Mouse (Mus musculus): Measurements from ENCODE around the gene Fam129c. TPM values are rescaled to one million over a fixed set of nuclear protein-coding genes. Genes with fewer than 3 reads are reported as not detected.
A peak's percentile ranks its signal among the peaks of the same experiment; 100 is the strongest.

Fam129c gene
- total RNA-seq, 2 experiments from 2014 or later = 7.9 to 8.0 TPM

DNA sequence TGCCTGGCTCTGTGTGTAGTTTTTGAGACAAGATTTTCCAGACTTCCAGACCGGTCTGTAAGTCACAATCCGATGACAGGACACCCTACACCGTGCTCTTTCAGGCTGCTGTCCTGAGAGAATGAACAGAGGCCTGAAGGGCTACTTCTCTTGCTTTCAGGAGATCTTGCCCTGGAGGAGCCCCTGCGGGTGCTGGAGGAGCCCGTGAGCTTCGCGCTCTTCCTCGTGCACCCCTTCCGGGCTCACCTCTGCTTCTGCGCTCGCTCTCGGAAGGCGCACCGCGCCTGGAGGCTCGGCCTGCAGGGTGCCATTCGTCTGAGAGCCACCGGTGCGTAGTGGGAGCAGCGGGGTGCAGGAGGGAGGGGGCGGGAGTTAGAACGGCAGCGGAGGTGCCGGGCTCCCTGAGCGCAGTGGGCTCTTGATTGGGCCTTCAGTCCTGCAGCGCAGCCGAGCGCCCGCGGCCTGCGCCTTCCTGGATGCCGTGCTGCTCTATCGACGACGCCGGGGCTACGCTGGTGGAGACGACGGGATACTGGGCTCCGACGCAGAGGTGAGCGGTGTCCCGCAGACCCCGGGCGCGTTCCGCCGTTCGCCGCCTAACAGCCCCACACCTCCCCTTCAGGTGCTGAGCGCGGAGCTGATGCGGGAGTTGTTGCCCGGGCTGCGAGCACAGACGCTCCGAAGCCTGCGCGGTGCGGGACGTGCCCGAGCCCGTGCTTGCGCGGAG, 4.7 kb downstream of the Fam129c start:
- intact Hi-C loops (cut with DNase I) = no loop called here

DNA sequence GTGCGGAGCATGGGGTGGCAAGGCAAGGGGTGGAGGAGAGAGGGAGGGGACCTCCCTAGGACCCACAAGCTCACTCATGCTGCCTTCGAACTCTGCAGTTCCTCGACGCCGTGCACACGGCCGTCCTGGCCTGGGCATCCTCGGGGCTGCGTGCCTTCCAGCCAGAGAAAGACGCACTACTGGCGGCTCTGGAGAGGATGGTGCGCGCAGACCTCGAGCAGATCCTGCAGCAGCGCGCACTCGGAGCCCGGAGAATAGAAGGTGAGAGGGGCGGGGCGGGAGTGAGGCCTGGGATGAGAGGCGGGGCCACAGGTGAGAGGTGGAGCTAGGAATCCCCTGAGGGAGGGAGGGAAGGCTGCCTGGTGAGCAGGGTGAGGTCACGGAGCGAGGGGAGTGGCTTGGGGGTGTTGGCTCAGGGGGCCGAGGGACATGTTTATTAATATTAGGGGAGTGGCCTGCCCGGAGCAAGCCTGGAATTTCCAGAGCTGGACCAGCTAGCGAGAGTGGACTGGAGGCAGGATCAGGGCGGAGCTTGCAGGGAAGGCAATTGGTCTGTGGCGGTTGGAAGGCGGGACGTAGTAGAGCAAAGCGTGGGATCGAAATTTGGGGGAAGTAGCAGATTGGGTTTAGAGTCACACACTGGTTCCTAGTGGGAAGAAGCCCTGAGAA, 5.4 kb downstream of the Fam129c start:
- intact Hi-C loops (cut with DNase I) = no loop called here
- no peak for DNase-seq

More for the DNA sequence above, 4.7 kb downstream of the Fam129c start:
- DNase-seq = no peak

DNA sequence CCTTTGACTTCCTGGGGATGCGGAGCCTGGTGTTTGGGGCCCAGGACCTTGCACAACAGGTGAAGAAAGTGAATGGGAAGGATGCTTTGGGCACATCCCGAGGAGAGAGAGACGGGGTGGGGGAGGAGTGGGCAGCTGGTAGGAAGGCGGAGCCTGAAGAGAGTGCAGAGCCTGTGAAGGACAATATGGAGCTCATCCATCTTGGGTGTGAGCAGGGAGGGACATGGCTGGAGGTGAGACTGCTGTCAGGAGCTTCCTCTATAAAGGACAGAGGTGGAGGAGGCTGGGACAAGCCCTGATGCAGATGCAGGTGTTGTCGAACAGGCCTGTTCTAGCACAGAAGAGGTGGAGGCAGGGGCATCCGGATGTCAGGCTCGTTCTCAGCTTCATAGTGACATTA, 6.6 kb downstream of the Fam129c start:
- intact Hi-C loops (cut with DNase I) = no loop called here
- DNase-seq = no peak

DNA sequence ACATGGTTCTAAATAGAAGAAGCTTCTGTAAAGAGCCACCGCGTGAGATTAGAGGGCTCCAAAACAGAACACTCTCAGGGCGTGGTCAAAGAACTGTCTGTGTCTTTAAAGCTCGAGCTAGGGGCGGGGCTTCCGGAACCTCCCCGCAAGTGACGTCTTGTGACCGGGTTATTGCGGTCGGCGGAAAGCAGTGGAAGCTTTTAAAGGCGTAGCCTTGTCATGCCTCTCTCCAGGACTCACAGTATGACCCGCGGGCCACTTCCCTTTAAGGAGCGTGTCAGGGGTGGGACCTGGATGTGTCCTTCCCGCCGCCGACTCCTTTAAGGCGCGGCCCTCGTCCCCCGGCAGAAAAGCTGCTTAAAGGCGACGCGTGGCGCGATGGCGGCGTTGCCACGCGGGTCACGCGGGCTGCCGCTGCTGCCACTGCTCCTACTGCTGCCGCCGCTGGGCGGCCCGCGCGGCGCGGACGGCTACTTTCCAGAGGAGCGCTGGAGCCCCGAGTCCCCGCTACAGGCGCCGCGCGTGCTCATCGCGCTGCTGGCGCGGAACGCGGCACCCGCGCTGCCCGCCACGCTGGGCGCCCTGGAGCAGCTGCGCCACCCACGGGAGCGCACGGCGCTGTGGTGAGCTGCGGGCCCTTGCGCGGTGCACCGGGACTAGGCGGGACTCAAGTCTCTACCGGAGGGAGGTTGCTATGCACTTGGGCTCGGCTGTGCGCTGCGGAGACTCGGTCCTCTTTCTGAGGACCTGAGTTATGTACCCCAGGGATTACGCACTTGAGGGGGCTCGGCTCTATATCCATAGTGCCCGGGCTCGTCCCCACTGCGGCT, 13.6 kb downstream of the Fam129c start, which contains the start of gene Colgalt1:
Colgalt1 (plus strand) TSS at position 177 of the 830 bp plus-strand sequence.
- intact Hi-C loops (cut with DNase I) = no loop called here

DNA sequence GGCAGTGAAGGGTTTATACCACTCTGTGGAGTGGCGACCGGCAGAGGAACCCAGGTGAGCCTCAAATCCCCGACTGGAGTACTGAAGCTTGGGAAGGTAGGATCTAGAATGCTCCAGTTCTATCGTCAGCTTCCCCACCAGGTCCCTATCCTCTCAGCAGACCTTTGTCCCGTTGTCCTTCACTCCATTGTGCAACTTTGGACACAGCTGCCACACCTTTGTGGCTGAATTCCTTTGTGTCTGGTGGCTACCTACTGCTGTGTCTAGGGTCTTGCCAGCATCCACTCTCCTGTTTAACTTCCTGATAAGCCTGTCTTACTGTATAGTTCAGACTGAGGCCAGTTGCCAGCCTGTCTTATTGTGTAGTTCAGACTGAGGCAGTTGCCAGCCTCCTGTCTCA, 14.7 kb downstream of the Fam129c start:
- intact Hi-C loops (cut with DNase I) = no loop called here
- DNase-seq = no peak

More for the DNA sequence above, 13.6 kb downstream of the Fam129c start, which contains the start of gene Colgalt1:
- peak; percentile 97 for DNase-seq

DNA sequence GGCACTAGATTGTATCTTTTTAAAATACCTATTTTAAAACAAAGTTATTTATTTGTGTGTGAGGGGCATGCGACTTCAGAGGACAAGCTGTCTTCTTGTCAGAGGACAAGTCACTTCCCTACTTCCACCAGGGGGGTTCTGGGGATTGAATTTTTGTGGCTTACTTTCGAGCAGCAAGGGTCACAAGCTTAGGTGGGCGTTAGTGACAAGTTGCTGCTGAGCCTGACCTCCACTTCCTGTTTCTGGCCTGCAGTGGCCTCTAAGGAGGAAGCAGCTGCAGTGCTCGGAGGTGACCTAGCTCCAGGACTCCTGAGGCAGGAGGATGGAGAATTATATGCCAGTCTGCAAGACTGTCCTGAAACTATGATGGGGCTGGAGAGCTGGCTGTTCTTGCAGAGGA, 16.0 kb downstream of the Fam129c start:
- intact Hi-C loops (cut with DNase I) = no loop called here
- DNase-seq = no peak

DNA sequence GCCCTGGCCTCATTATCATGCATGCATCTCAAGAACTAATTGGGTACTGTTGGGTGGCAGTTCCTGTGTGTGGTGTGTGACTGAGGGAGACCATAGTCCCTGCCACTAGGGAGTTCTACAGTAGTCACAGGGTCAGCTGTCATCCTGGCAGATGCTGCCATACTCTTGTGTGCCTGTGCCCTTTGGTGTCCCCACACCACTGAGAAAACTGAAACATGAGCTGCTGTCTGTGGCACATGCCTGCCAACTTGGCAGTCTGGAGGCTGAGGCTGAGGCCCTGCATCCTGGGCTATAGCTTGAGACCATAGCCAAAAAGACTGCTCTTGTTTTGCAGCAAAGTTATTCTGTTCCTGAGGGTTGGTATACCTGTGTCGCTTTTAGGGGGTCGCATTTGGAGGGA, 22.3 kb downstream of the Fam129c start:
- intact Hi-C loops (cut with DNase I) = no loop called here
- no peak for DNase-seq

DNA sequence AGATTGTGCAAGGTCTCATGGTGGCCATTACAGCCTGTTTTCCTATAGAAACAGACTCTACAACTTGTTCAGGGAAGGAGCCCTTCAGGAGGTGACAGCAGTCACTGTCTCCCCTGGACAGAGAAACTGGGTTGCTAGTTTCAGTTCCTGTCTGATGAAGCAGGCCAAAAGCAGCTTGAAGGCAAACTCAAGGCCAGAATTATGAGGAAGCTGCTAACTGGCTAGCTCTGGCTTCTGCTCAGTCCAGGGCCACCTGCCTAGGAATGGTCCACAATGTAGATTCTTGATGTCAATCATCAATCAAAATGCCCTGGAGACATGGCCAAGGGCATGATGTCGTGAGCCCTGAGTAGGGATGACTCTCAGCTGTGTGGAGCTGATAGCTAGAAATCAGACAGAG, 27.6 kb downstream of the Fam129c start:
- intact Hi-C loops (cut with DNase I) = no loop called here
- no peak for DNase-seq

DNA sequence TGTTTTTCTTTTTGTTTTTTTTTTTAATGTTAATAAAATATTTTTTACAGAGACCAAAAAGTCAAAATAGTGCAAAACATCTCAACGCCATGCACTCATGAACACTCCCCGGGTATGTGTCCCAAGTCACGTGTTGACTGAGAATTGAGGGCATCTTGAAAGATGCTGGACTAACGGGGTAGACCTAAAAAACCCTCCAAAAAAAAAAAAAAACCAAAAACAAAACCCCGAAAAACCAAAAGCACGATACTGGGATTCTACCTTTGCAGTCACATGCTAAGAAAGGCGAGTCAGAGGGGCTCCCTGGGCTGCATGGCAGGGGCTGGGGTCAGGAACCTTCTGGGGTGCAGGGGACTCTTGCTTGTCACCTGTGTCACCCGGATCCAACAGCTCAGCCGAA, 29.3 kb downstream of the Fam129c start:
- intact Hi-C loops (cut with DNase I) = no loop called here
- no peak for DNase-seq

DNA sequence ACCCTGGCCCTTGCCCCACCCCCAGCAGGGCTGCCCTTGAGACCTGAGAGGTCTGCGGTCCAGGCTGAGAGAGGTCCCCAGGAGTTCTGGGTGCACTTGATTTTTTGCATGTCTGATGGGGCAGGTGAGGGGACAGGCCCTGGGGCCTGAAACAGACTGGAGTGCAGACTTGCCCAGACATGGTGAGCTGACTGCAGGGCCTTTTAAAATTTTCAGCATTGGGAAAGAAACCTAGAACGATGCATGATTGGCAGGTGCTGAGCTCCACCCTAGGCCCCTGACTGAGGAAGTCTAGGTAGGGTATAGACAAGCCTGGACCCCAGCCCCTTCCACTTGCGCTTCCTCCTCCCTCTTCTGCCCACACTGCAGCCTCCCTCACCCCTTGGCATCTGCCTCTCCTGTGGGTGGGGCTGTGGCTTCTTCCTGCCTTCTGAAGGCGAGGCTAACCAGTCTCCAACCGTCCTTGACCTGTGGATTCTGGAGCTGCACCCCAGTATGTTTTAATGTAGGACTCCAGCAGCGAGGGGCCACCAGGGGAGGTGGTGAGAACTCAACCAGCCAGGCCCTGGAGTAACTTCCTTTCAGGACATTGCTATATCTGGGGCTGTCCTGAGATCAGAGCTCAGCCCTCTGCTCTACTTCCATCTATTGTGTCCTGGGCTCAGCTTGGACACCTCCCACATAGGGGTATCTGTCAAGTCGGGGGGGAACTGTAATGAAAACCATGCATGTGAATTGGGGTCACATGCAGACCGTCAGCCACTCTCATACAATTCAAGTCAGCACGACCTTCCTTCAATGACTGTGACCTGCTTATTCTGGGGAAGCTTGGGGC, 30.0 kb downstream of the Fam129c start:
- no peak for DNase-seq
- intact Hi-C loops (cut with DNase I) = no loop called here

DNA sequence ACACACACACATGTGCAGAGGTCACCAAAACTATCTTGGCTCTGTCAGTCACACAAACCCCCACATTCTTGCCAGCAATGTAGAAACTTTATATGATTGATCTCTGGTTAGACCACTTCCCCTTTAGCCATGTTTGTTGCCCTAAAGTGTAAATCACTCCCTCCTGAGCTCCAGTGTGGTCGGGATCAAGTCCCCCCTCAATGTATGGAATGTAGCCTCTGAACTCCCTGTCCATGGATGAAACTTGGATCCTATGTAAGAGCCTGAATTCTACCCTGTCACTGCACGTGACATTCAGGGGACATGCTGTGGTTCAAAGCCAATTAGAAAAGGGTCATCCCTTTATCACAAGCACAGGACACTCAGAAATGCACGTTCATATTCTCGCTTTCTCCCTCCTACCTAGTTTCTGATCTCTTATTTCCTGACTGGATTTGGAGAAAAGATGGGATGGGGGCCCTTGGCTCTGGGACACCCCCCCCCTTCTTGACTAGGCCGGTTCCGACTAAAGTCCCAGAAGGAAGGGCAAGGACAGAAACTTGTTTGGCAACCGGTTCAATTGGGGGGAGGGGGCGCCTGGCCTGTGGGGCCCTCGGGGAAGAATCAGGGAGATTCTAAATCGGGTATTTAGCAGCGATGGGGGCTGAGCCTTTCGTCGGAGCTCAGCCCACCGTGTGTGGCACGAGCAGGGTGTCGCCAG, 31.1 kb downstream of the Fam129c start:
- no peak for DNase-seq
- intact Hi-C loops (cut with DNase I) = no loop called here

DNA sequence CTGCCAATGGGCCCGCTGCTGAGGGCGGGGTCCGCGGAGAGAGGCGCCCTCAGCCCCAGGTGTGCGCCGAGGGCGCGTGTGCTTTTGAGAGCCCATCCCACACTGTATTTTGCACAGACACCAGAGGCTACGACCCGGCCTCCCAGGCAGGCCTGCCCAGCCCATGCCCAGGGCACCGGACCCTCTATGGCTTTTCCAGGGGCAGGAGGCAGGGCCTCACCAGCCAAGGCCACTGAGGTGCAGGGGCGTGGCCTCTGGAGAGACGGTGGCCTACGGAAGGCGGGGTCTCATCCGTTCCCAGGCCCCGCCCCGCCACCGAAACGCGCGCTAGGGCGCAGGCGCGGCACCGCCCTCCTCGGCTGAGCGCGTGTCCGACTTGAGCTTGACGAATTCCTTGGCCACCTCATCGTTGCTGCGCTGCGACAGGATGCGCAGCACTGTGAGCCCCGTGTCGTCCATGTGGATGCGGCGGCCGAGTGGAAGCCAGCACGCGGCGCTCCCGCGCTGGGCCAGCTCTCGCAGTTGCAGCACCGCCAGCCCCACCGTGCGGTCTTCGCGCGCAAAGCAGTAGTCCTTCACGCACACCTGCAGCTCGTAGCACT, 31.7 kb downstream of the Fam129c start:
- DNase-seq = peak; percentile 94
- intact Hi-C loops (cut with DNase I) = no loop called here

DNA sequence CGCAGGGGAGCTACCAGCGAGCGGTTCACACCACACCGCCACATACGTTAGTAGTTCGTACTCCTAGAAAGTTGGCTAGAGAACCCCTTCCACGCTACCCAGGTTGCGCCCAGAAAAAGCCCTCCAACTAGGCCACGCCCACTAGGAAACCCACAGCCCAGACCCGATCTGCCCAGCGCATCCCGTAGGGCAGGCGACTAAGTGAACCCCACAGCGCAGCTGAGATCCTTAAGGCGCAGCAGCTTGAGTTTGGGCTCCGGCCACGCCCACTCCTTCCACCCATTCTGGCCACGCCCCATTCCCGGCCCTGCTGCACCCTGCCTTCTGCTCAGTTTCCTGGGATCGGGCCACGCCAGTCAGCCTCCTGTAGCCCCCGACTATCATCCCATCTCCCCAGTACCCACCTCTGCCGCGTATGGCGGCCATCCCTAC, 32.3 kb downstream of the Fam129c start:
- DNase-seq = peak; percentile 53
- intact Hi-C loops (cut with DNase I) = no loop called here

DNA sequence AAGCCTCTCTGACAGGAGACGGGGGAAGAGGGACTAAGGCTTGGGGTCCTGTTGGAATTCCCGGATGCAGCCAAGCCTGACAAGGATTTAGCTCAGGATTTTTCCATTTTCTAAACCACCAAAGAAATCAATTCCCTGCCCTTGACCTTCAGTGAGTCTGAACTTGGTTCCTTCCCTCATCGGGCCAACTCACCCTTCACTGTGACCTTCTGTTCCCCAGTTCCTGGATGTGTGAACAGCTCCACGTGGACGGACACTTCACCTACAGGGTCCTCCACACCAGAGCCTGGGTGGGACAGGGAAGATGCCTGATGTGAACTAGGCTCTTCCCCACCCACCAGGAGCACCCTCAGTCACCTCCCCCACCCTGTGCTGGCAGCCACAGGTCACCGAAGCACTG, 33.3 kb downstream of the Fam129c start:
- no peak for DNase-seq
- intact Hi-C loops (cut with DNase I) = no loop called here

DNA sequence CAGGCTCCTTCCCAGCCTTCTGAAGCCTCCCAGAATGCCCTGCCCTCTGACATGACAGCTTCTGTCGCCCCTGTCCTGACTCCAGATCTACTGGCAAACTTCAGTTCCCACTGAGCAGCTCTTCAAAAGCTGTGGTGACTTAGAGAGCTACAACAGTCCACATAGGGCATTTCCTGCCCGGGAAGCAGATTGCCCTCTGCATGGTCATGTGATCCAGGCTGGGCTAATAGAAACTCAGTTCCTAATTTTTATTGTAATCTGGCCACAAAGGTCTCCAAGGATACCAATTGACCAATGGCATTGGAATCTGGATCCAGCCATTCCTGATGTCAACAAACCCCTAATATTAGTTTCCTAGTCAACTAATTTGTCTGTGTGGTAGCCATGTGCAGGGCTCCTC, 34.4 kb downstream of the Fam129c start:
- intact Hi-C loops (cut with DNase I) = no loop called here
- no peak for DNase-seq

DNA sequence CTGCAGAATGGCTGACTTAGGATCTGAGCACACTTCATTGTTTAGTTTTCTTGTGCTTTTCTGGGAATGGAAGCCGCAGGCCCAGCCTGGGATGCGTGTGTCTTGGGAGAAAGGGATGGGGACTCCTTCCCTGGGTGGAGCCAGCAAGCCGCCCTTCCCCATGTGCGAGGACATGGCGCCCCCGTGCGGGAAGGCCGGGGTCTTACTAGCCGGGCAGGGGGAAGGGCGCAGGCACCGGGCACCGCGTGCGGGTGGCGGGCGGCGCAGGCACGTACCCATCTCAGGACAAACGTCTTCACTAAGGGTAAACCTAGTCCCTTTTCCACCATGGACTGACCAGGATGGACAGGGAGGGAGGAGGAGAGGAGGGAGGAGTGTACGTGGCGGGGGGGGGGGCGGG, 35.7 kb downstream of the Fam129c start:
- peak; percentile 51 for DNase-seq

DNA sequence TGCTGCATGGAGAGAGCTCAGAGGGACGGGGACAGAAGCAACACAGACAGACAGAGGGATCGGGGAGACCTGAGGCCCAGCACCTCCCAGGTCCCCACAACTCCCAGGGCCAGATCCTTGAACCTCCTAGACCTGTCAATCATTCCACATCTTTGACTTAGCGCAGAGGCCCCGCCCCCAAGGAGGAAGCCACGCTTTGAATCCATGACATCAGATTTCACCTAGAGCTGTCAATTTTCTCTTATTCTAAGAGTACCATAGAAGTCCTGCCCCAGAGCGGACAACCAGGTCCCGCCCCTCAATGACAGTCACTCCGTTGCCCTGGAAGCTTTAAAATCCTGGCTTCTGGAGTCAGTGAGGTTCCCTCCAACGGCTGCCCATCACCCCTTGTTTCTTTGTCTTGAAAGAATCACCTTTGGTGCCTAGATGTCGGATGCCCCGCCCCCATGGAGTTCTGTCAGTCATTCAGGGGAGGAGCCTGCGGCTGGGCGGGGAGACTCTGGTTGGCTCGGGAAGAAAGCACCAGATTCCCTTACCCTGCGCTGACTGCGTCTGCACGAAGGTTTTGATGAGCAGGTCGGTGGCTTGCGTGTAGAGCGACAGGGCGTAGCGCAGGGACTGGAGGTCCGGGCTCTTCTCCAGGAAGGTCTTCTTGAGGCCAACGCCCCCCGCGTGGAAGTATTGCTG, 36.7 kb downstream of the Fam129c start:
- intact Hi-C loops (cut with DNase I) = no loop called here
- peak; percentile 58 for DNase-seq

More for the DNA sequence above, 35.7 kb downstream of the Fam129c start:
- intact Hi-C loops (cut with DNase I) = no loop called here

DNA sequence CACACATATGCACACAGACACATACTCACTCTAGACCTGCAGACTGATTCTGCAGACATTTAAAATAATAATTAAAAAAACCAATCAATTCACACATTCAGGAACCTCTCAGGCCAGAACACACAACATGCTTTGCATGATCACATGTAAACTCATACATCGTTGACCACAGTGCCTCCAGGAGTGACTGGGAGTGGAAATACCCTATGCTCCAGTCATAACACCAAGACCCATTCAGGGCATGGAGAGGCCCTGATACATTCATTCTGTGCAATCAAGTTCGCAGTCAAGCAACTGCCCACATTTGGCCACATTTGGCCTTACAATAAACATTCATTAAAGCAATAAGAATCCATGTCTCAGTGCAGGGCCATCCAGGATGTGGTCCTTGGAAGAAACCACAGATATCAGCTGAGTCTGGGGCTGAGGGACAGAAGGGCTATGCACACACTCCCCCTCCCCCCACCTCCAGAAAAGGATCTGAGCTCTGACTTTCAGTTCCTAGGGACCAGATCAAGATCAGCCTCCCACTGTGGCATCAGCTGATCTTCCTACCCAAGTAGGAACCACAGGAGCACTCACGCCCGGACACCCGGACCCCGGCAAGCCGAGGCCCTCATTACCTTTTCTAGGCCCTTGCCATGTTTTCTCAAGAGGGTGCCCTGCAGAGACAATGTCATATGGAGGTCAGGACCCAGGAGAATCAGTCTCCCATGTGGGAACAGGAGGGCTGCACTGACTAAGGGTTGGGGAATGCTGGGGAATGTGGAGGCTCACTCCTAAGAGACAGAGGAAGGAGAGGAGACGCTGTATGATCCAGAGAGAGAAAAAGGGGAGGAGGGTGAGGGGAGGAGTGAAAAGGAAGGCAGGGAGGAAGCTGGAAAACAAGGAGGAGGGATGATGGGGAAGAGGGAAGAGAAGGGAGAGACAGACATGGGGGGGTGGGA, 40.0 kb downstream of the Fam129c start:
- no peak for DNase-seq
- intact Hi-C loops (cut with DNase I) = no loop called here

Measured in left cerebral cortex, postnatal 4 days (tissue).